Mouse (Mus musculus) liver, embryonic 12.5 days (tissue): ENCODE results near the gene Pnisr. TPM values are rescaled to one million over a fixed set of nuclear protein-coding genes. Genes with fewer than 3 reads are reported as not detected.

Experiments used
- ATAC-seq: fragments of 200-750 bp; cut with Nextera tagmentation; 2 replicates; pipeline ENCODE4 v1.8.0; 2017; ENCODE audit warnings: moderate number of reproducible peaks, mild to moderate bottlenecking, moderate library complexity
- H3K27ac ChIP-seq: fragments of 300-500 bp; sonication (generic); 2 replicates; pipeline ENCODE4 v1.5.1; 2016; ENCODE audit warnings: mild to moderate bottlenecking
- H3K27me3 ChIP-seq: fragments of 300-500 bp; sonication (generic); replicated peaks from 2 replicates; pipeline ENCODE4 v1.6.1; 2016; ENCODE audit warnings: mild to moderate bottlenecking, moderate library complexity
- H3K36me3 ChIP-seq: fragments of 300-500 bp; sonication (generic); 2 replicates; pipeline ENCODE4 v1.6.1; 2016; ENCODE audit warnings: mild to moderate bottlenecking, moderate library complexity
- H3K4me1 ChIP-seq: fragments of 300-500 bp; sonication (generic); 2 replicates; pipeline ENCODE4 v1.6.1; 2016
- H3K4me2 ChIP-seq: fragments of 300-500 bp; sonication (generic); 2 replicates; pipeline ENCODE4 v1.6.1; 2016; ENCODE audit warnings: mild to moderate bottlenecking, moderate library complexity
- H3K4me3 ChIP-seq: fragments of 300-500 bp; sonication (generic); 2 replicates; pipeline ENCODE4 v1.5.1; 2016; ENCODE audit warnings: mild to moderate bottlenecking, moderate library complexity
- H3K9ac ChIP-seq: fragments of 300-500 bp; sonication (generic); 2 replicates; pipeline ENCODE4 v1.6.1; 2016; ENCODE audit warnings: mild to moderate bottlenecking, moderate library complexity
- H3K9me3 ChIP-seq: fragments of 300-500 bp; sonication (generic); replicated peaks from 2 replicates; pipeline ENCODE4 v1.6.1; 2016; ENCODE audit warnings: mild to moderate bottlenecking, moderate library complexity
- WGBS: fragments of 180-500 bp; shearing (Covaris S2); methylation state at CpG from one replicate; pipeline ENCODE4 v1.1.7; 2016; ENCODE audit not compliant: insufficient replicate concordance; 5-methylcytosine and 5-hydroxymethylcytosine counted together
- polyA plus RNA-seq: library from polyadenylated mRNA; unstranded; fragments of >200 nt; fragmentation: Nextera tagmentation; extraction: Ambion mirVana; gene quantifications from 2 replicates; pipeline ENCODE4 v1.2.1, GENCODE M21; 2016

The Pnisr gene
- polyA plus RNA-seq, 1 experiment from 2014 or later: 59.4 TPM

GRCm38 (mm10) chr4:21878776-21879175 lies 31.4 kb downstream of the Pnisr start:
- no peak overlapping the region; the same call in 1 of the 2 replicates for H3K27ac ChIP-seq
- H3K4me1 ChIP-seq: peaks cover 21% of the 10 kb centered on the region
- H3K4me2 ChIP-seq: peak overlapping the region; percentile 81
- peak overlapping the region; percentile 75 for H3K4me3 ChIP-seq
- peak overlapping the region; percentile 76 for H3K9ac ChIP-seq
- H3K27me3 ChIP-seq: no peaks in the 10 kb centered on the region
- peaks cover 29% of the 10 kb centered on the region for H3K36me3 ChIP-seq
- no peaks in the 10 kb centered on the region for H3K9me3 ChIP-seq
- WGBS: 21% methylated on average over 6 of the region's 6 CpGs
- no peak for ATAC-seq

DNA sequence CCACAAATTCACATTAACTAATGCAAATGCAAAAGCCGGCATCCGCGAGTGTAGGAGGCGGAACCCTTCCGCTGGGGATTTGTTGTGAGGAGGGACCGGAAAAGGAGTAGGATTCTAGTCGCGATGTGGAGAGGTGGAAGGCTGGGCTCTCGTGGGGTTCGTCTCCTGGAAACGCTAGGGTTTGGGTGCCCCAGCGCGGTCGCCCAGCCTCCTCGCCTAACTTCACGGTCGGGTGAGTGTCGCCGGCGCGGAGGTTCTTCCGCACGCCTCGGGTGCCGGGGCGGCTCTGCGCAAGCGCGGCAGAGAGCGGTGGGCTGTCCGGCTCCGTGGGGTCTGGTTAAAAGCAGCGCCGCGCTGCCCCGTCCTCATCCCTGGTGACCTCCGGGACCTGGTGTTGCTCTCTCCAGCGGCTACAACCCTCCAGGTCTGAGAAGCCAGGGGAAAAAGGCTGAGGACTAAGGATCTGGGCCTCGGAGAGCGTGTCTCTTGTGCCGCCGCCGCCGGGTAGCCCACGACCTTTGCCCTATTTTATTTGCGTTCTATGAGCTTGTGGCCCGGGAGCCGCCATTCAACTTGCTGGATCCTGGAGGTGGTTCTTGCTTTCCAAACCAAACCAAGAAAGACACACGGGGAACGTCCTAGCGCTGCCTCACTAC lies 32.3 kb downstream of the Pnisr start, which contains the start of gene Coq3:
Gene Coq3 (plus strand): TSS at position 109 of the 656 bp plus-strand sequence.
- under 1% methylated on average over 51 of the region's 51 CpGs for WGBS
- Histone ChIP-seq H3K4me1 (peaks cover 21% of the 10 kb centered on the region), H3K27ac (peak within 1 kb of the TSS; percentile 91), H3K27me3 (no peaks in the 10 kb centered on the region), H3K4me3 (peak within 1 kb of the TSS; percentile 75), H3K9ac (peak within 1 kb of the TSS; percentile 76), H3K36me3 (peaks cover 20% of the 10 kb centered on the region), H3K9me3 (no peaks in the 10 kb centered on the region), H3K4me2 (peak within 1 kb of the TSS; percentile 81)
- peak; percentile 86 for ATAC-seq

GRCm38 (mm10) chr4:21882806-21883205 lies 35.4 kb downstream of the Pnisr start:
- no peaks in the 10 kb centered on the region for H3K36me3 ChIP-seq
- H3K4me2 ChIP-seq: peak overlapping the region; percentile 8; the same call in 1 of the 2 replicates
- no peak overlapping the region for H3K27ac ChIP-seq
- peaks cover 21% of the 10 kb centered on the region for H3K4me1 ChIP-seq
- H3K4me3 ChIP-seq: no peak overlapping the region
- no peaks in the 10 kb centered on the region for H3K27me3 ChIP-seq
- 72% methylated on average over 6 of the region's 6 CpGs for WGBS
- H3K9me3 ChIP-seq: no peaks in the 10 kb centered on the region
- peak; percentile 63; the same call in 1 of the 2 replicates for ATAC-seq
- no peak overlapping the region for H3K9ac ChIP-seq

DNA sequence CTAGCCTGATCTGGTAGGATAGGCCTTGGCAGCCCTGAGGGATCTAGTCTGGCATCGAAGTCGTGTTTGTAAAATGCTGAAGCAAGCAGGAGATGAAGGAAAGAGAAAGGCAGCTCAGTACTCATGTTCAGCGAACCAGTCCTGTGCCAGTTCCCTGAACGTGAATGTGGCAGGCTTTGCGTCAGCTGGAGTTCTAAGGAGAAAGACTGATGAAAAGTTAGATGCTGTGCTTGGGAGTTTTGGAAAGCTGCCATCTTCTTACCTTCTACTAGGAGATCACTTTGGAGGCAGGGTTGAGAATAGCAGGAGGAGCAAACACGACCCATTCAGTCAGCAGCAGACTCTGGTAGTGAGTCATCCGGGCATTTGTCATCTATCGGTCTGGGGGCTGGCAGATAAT lies 38.4 kb downstream of the Pnisr start:
- ATAC-seq: no peak

More for the DNA sequence above, 38.4 kb downstream of the Pnisr start:
- 66% methylated on average over 8 of the region's 8 CpGs for WGBS
- Histone ChIP-seq H3K9me3 (no peaks in the 10 kb centered on the region), H3K9ac (no peak overlapping the region), H3K27me3 (no peaks in the 10 kb centered on the region), H3K4me1 (peaks cover 13% of the 10 kb centered on the region), H3K27ac (no peak overlapping the region), H3K4me3 (no peak overlapping the region), H3K36me3 (no peaks in the 10 kb centered on the region), H3K4me2 (no peak overlapping the region)

Other genes with a start within 250 kb of the Pnisr start
- not detected in 2 replicates for gene Prdm13, start 161.6 kb upstream of the Pnisr start, polyA plus RNA-seq
- gene Ccnc, start 119.9 kb upstream of the Pnisr start, polyA plus RNA-seq: 27.1 and 29.1 TPM in 2 replicates
- 17.3 and 21.3 TPM in 2 replicates for gene Usp45, start 80.4 kb upstream of the Pnisr start, polyA plus RNA-seq
- 19.5 and 20.6 TPM in 2 replicates for gene Tstd3, start 80.4 kb upstream of the Pnisr start, polyA plus RNA-seq
- gene Coq3, start 32.1 kb downstream of the Pnisr start, polyA plus RNA-seq: 11.6 and 12.4 TPM in 2 replicates
- 0.31 and 0.36 TPM in 2 replicates for gene Faxc, start 83.7 kb downstream of the Pnisr start, polyA plus RNA-seq